Mouse (Mus musculus) C2C12 (cell line): ENCODE results near the gene Tmem86a. TPM values are rescaled to one million over a fixed set of nuclear protein-coding genes. Genes with fewer than 3 reads are reported as not detected.

Experiments used
- H3K27me3 ChIP-seq: one replicate; pipeline ENCODE4 v1.6.1; 2011; ENCODE audit not compliant: control insufficient read depth, insufficient read depth, insufficient read length
- H3K36me3 ChIP-seq: one replicate; pipeline ENCODE4 v1.6.1; 2011; ENCODE audit not compliant: control insufficient read depth, insufficient read depth
- H3K4me3 ChIP-seq: one replicate; pipeline ENCODE4 v1.5.1; 2011; ENCODE audit warnings: mild to moderate bottlenecking, control low read depth; ENCODE audit not compliant: poor library complexity, insufficient read depth, severe bottlenecking
- H3K79me2 ChIP-seq: one replicate; pipeline ENCODE4 v1.6.1; 2011; ENCODE audit not compliant: control insufficient read depth, insufficient read depth
- H3K79me3 ChIP-seq: one replicate; pipeline ENCODE4 v1.6.1; 2011; ENCODE audit warnings: low read depth, control low read depth
- H3ac ChIP-seq: one replicate; pipeline ENCODE3; 2011; ENCODE audit warnings: low read depth; ENCODE audit not compliant: control insufficient read depth, insufficient read length
- CEBPB ChIP-seq: IDR thresholded peaks from one replicate; pipeline ENCODE4 v1.6.1; 2011; ENCODE audit warnings: low read depth, mild to moderate bottlenecking, control low read depth, moderate library complexity
- CTCF ChIP-seq: IDR thresholded peaks from one replicate; pipeline ENCODE4 v1.5.1; 2011; ENCODE audit not compliant: control insufficient read depth, insufficient read depth, insufficient read length
- FOSL1 ChIP-seq: IDR thresholded peaks from one replicate; pipeline ENCODE4 v1.8.0; 2011; ENCODE audit warnings: mild to moderate bottlenecking, low read length; ENCODE audit not compliant: poor library complexity, insufficient read depth, severe bottlenecking
- MAX ChIP-seq: IDR thresholded peaks from one replicate; pipeline ENCODE4 v1.6.1; 2011; ENCODE audit warnings: mild to moderate bottlenecking, control low read depth
- MYOD1 ChIP-seq: IDR thresholded peaks from one replicate; pipeline ENCODE4 v1.6.1; 2011; ENCODE audit warnings: low read depth; ENCODE audit not compliant: control insufficient read depth, insufficient read length
- MYOG ChIP-seq: IDR thresholded peaks from one replicate; pipeline ENCODE4 v1.6.1; 2011; ENCODE audit not compliant: control insufficient read depth, insufficient read length; ENCODE audit errors: extremely low read depth
- USF1 ChIP-seq: IDR thresholded peaks from one replicate; pipeline ENCODE4 v1.6.1; 2011; ENCODE audit warnings: low read depth, mild to moderate bottlenecking, control low read depth, moderate library complexity
- polyA plus RNA-seq: library from polyadenylated mRNA; unstranded; fragments of >200 nt; fragmentation: generic; extraction: Trizol; gene quantifications from one replicate; pipeline ENCODE4 v1.2.1, GENCODE M21; 2012; ENCODE audit warnings: missing spikeins

Tmem86a gene
- polyA plus RNA-seq, 1 experiment, result 6.8 TPM

- TF ChIP-seq MAX (no peak), FOSL1 (no peak), MYOD1 (no peak), MYOG (no peak)
- Histone ChIP-seq H3K79me2 (no peaks in the 10 kb centered on the region), H3ac (no peak overlapping the region), H3K27me3 (peaks cover 7% of the 10 kb centered on the region), H3K4me3 (no peak overlapping the region), H3K36me3 (no peaks in the 10 kb centered on the region), H3K79me3 (no peaks in the 10 kb centered on the region)
Measured at GRCm38 (mm10) chr7:47085075-47085474, 34.7 kb downstream of the Tmem86a start.

DNA sequence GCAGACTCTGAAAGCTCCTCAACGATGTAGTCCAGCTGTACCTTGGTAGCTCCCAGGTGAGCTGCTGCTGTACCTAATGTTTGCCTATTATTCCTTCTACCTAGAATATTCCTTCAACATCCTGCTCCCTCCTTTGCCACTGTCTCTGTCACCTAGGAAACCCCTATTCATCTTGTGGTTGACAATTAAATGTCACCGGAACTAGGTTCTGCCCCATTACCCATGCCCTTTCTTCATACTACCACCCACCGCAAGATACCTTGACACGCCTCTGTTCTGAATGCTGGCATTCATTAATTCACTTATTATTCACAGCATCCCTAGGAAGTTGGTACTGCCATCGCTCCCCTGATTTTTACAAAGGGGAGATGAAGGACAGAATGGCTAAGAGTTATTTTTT, 43.5 kb downstream of the Tmem86a start:
- Histone ChIP-seq H3ac (no peak overlapping the region), H3K79me2 (no peaks in the 10 kb centered on the region), H3K4me3 (no peak overlapping the region), H3K79me3 (no peaks in the 10 kb centered on the region), H3K27me3 (peaks cover 4% of the 10 kb centered on the region), H3K36me3 (no peaks in the 10 kb centered on the region)
- no peak for TF ChIP-seq MAX
- TF ChIP-seq CTCF, result no peak
- no peak for TF ChIP-seq FOSL1
- no peak for TF ChIP-seq CEBPB
- no peak for TF ChIP-seq MYOD1
- TF ChIP-seq MYOG, result no peak

- H3ac ChIP-seq, result no peak overlapping the region
- H3K79me3 ChIP-seq, result no peaks in the 10 kb centered on the region
- no peaks in the 10 kb centered on the region for H3K36me3 ChIP-seq
- no peaks in the 10 kb centered on the region for H3K27me3 ChIP-seq
- no peak for TF ChIP-seq USF1
- no peaks in the 10 kb centered on the region for H3K79me2 ChIP-seq
- H3K4me3 ChIP-seq, result no peak overlapping the region
Measured at GRCm38 (mm10) chr7:47094969-47095368, 44.6 kb downstream of the Tmem86a start.

GRCm38 (mm10) chr7:47098044-47098443, 47.6 kb downstream of the Tmem86a start:
- no peak overlapping the region for H3K4me3 ChIP-seq
- H3K79me3 ChIP-seq, result no peaks in the 10 kb centered on the region
- no peak overlapping the region for H3ac ChIP-seq
- no peaks in the 10 kb centered on the region for H3K27me3 ChIP-seq
- no peaks in the 10 kb centered on the region for H3K36me3 ChIP-seq
- TF ChIP-seq USF1 (no peak), FOSL1 (no peak), MAX (no peak), CEBPB (no peak), MYOG (no peak), CTCF (no peak), MYOD1 (no peak)
- H3K79me2 ChIP-seq, result no peaks in the 10 kb centered on the region

DNA sequence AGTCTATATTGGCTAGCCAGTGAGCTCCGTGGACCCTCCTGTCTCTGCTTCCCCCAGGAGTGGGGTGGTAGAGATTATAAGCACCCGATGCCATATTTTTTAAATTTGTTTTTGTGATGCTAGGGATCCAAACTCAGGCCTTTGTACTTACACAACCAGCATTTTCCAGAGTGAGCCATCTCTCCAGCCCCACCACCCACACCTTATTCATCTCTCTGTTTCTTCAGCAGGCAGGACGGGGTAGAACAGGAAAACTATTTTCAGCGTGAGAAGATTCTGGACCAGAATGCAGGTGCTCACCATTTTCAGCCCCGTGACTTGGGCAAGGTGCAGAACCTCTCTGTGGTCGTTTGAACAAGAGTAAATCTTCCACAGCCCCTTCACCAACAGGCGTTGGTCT, 48.9 kb downstream of the Tmem86a start:
- no peaks in the 10 kb centered on the region for H3K36me3 ChIP-seq
- TF ChIP-seq MYOD1, result no peak
- TF ChIP-seq MYOG, result no peak
- no peak for TF ChIP-seq FOSL1
- TF ChIP-seq USF1, result no peak
- no peak for TF ChIP-seq MAX
- no peak for TF ChIP-seq CTCF
- TF ChIP-seq CEBPB, result no peak
- H3ac ChIP-seq, result no peak overlapping the region
- no peaks in the 10 kb centered on the region for H3K79me3 ChIP-seq
- H3K79me2 ChIP-seq, result no peaks in the 10 kb centered on the region
- H3K27me3 ChIP-seq, result no peaks in the 10 kb centered on the region
- H3K4me3 ChIP-seq, result no peak overlapping the region

- H3K4me3 ChIP-seq, result no peak overlapping the region
- H3K27me3 ChIP-seq, result no peaks in the 10 kb centered on the region
- TF ChIP-seq MAX (no peak), MYOG (no peak), USF1 (no peak), CEBPB (no peak), FOSL1 (no peak), MYOD1 (no peak), CTCF (no peak)
- no peaks in the 10 kb centered on the region for H3K79me3 ChIP-seq
- no peak overlapping the region for H3ac ChIP-seq
- H3K79me2 ChIP-seq, result no peaks in the 10 kb centered on the region
- H3K36me3 ChIP-seq, result no peaks in the 10 kb centered on the region
Measured at GRCm38 (mm10) chr7:47100615-47101014, 50.2 kb downstream of the Tmem86a start.
